1 mouse cellular context compared by ENCODE assay signal in the genomic region with DNA sequence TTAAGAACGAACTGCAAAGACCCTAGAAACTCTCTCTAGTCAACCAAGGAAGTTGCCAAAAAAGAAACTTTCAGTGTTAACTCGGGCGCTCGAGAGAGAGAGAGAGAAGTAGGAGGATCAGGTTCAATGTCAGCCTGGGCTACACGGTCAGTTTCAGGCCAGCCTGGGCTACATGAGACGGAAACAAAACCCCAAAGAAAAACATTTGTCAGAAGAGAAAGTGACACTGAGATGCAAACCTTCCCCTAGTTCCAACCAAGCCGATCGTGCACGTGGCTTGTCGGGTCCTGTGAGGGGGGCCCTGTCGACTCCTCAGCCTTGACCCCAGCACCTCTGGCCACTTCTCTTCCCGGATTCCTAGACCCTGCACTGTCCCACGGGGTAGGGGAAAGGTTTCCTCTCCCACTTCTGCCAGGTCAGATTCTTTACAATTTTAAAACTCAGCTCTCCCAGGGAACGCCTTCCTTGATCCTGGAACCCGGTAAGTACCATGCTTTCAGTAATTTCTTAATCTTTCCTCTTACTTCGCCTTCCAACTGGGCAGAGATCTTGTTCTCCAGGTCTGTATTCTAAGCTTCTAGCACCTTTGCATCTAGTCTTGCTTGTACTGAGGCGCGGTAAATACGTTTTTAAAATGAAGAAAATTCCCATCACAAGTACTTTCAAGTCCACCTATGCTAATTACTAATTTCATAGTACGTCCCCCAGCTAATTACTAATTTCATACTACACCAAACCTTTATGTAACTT.
TF ChIP-seq lines count a peak whose summit lies in the region.

A gene (plus strand): TSS at position 273 of the 750 bp plus-strand sequence.

TF ChIP-seq in CH12.LX, 34 proteins besides CTCF, POLR2A, EP300 and RAD21 (continued from another document):
- TF ChIP-seq HCFC1 (IDR thresholded peaks at IDR 0.05; ENCODE audit: low read depth, low read length) (no peak), MYC (IDR thresholded peaks at IDR 0.05; ENCODE audit: low read depth, low read length) (peak; percentile 90), IRF4 (IDR thresholded peaks at IDR 0.05; ENCODE audit: low read depth, low read length) (no peak), MAX (IDR thresholded peaks at IDR 0.05; ENCODE audit: low read length) (peak; percentile 79), TBP (conservative IDR thresholded peaks at IDR 0.05; ENCODE audit: low read depth, low read length) (no peak), GABPA (IDR thresholded peaks at IDR 0.05; ENCODE audit: insufficient replicate concordance, low read depth, low read length) (no peak), NRF1 (IDR thresholded peaks at IDR 0.05; ENCODE audit: low read depth, low read length) (no peak), JUND (conservative IDR thresholded peaks at IDR 0.05; ENCODE audit: low read depth, low read length) (no peak), E2F4 (IDR thresholded peaks at IDR 0.05; ENCODE audit: insufficient replicate concordance, low read depth, low read length) (no peak)
